Mouse (Mus musculus) gastrocnemius, adult 18-20 months (tissue): Measurements from ENCODE around the gene Ugt1a9. TPM values are rescaled to one million over a fixed set of nuclear protein-coding genes. Genes with fewer than 3 reads are reported as not detected.
"Not testable (repeated sequence)": the region's sequence is repeated elsewhere in the genome, so short reads cannot be mapped to it uniquely, and the experiment has no call there.

Source experiments
- DNase-seq: peaks from one replicate; pipeline ENCODE4 v3.0.0; 2021; ENCODE audit warnings: low spot score
- total RNA-seq, 2 experiments: library from RNA; stranded (reverse); gene quantifications; 2 replicates each; pipeline ENCODE4 v1.2.3; 2021

Ugt1a9 gene
- total RNA-seq, 2 experiments from 2014 or later: 0.14 TPM; not detected in 1

GRCm38 (mm10) chr1:88105656-88106055, 35.1 kb downstream of the Ugt1a9 start:
- no peak for DNase-seq

DNA sequence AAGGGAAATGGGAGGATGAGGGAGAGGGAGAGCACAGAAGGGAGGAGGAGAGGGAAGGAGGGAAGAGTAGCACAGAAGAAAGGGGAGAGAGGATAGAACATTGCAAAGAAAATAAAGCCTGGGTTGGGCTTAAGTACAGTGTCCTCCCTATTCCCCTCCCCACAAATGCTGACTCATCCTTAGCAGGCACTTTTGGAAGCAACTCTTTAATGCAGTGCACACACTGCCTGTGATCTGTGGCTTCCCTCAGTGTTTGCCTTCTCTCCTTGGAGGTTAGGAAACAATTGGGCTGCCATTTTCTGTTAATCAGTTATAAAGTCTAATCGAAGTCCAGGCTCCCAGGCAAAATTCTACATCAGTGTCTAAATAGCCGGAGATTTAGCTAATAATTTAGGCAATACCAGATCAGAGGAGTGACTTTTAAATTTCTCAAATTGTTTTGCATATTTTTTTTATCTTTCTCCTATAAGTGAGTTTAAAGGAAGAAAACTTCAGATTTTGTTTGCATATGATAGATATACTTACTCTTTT, 38.5 kb downstream of the Ugt1a9 start:
- not testable (repeated sequence) for DNase-seq

DNA sequence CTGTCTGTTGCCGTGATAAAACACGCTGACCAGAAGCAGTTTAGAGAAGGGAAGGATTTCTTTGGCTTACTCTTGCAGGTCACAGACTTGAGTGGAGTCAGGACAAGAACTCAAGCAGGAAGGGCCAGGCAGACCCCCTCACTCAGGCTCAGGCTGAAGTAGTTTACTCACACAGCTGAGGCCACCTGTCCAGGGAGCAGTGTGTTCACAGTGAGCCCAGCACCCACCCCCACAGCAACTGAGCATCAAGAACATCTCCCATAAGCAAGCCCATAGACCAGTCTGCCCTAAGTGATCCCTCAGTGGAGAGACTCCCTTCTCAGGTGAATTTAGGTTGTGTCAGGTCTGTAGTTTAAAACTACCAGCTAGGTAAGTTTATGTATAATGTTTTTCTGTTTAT, 39.0 kb downstream of the Ugt1a9 start:
- DNase-seq: not testable (repeated sequence)

GRCm38 (mm10) chr1:88112769-88113168, 42.2 kb downstream of the Ugt1a9 start:
- DNase-seq: not testable (repeated sequence)

DNA sequence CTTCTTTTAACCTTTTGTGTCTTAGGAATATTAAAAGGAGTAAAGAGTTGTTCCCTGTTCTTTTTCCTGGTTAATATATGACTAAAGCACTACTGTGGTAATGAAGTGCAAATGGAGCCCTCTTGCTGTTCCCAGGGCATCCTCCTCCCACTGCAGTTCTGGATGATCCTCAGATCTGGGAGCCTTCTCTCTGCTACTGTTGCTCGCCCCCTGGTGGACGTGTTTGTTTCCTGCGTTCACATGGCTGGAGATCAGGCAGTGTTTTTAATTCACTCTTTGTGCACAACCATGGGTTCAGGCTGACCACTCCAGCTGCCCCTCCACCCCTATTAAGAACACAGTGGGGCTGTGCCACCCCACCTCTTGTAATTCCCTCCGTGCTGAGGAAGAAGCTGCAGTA, 50.0 kb downstream of the Ugt1a9 start:
- DNase-seq: not testable (repeated sequence)

GRCm38 (mm10) chr1:88121521-88121920, 50.9 kb downstream of the Ugt1a9 start:
- not testable (repeated sequence) for DNase-seq

DNA sequence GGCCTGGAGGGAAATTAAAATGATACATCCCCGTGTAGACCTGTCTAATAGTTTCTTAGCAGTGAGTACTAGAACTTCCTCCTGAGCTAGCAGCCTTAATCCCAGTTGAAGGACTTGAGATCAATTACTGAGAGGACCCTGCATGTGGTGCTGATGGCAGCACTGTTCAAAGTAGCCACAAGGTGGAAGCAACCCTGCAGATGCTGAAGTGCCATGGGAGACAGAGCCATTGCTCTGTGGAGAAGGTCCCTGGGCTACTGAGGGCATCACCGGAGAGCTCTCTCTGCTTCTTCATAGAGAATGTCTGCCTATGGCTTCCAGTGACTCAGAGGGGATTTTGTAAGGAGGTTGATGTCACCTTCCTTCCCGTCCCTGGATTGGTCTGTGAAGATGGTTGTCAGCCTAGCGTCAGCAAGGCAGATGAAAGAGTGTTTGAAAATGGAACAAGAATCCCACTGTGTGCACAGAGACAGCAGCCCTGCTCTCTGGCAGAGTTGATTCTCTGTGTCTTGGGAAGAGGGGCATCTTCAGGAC, 55.3 kb downstream of the Ugt1a9 start:
- not testable (repeated sequence) for DNase-seq

GRCm38 (mm10) chr1:88129091-88129490, 58.5 kb downstream of the Ugt1a9 start:
- DNase-seq: not testable (repeated sequence)

DNA sequence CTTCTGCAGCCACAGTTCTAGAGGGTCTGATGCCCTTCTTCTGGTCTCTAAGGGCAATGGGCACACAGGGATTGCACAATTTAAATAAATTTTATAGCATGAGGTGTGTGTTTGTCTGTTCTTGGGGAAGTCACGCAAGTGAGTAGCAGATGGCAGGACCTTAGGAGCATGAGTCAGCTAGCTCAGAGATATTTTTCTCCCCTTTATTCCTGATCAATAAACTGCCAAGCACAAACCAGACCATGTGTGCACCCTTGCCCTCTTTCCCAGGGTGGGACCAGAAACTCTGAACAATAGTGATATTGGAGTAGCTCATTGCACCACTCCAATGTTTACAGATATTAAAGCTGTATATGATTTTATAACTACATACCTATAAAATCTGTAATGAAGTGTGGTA, 59.6 kb downstream of the Ugt1a9 start:
- not testable (repeated sequence) for DNase-seq

DNA sequence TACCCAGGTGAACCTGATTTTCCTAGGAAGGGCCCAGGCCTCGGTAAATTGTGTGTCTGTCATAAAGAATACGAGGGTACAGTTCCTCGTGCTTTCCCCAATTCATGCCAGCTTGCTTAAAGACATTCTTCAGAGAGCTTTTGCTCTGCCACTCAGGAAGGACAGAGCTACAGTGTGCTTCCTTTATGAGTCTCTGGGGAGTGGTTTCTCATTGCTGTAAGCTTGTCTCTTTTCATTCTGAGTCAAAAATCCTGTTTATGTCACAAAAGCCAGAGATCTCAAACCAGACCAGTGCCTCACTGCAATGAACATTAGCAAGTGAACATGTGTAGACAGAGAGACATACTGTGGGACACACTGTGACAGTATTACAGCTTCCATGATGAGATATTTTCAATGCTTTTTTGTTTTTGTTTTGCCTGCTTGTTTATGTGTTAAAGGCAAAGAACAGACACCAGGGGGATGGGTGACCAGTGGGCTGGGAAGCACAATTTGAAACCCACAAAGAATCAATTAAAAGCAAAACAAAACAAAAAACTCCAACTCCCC, 63.4 kb downstream of the Ugt1a9 start:
- no peak for DNase-seq

GRCm38 (mm10) chr1:88134457-88135011, 63.9 kb downstream of the Ugt1a9 start, which contains the start of gene Ugt1a6a:
Gene Ugt1a6a, plus strand, starts transcription at chr1:88134809.
- peak; percentile 39 for DNase-seq

DNA sequence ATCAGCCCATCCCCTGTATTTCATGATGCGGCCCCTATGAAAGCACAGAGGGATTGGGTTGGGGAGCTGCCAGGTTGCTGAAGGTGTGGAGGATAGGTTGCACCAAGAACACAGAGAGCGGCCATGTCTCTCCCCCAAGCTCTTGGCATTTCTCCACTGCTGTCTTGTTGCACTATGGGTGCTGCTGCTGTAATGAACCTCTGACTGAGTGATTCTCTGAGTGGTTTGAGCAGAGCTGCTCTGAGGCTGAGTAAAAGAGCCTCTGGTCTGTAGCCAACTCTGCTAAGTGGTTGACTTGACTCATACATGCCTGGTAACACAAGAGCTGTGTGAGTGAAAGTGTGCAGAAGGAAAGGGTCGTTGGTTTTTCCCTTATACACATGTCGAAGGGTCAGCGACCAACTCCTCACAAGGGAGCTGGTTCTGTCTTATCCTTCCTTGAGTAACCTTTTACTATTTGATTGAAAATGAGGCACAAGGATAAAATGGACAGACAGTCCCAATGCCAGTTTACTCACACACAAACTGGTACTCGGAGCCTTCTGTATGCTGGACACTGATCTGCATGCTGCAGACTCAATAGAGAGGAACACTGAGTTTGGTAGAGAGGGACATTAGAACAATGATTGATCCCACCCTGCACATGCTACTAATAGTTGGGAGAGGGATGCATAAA, 64.8 kb downstream of the Ugt1a9 start:
- DNase-seq: not testable (repeated sequence)

DNA sequence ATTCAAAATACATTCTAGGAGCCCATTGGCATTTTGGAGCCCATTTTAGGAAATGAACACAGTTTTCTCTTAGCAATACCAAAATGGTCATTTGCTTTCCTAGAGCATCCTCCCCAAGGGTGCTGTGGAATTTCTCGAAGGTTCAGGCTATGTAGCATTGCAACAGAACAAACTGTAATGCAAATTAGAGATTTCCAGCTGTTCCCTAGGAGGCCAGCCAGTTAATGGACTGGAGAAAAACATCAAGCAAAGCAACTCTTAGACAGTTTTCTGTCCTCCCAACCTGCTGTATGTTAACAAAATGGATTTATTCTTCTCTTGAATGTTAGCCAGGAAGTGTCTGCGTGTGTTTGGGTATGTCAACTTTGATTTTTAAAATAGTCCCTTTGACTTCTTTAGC, 66.0 kb downstream of the Ugt1a9 start:
- no peak for DNase-seq

DNA sequence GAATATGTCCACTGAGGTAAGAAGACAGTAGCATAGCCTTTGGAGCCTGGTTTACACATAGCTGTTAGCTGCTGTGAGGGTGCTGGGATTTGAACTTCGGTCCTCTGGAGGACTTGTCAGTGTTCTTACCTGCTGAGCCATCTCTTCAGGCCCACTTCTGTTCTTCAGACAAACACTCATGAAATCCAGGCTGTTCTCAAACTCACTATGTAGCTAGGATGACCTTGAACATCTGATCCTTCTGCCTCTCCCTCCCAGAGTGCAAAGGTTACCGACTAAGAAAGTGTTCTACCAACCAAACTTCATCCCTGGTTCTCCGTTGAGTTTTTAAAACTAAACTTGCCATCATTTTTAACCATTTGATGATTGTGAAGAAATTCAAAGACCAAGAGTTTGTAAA, 66.7 kb downstream of the Ugt1a9 start:
- no peak for DNase-seq

DNA sequence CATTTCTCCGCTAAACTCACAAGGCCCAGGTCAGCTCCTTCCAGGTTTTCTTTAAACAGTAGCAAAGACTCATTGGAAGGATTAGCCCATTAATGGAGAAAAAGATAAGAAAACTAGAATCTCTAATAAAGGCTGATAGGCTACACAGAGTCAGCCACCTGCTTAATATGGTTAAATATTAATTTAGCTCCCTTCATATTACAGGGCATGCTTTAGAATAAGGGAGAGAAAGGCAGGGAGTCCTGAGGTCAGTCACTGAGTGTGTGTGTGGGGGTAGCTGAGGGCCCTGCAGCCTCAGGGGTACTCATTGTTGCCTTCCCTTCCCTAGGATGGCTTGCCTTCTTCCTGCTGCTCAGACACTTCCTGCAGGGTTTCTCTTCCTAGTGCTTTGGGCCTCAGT, 67.5 kb downstream of the Ugt1a9 start:
- DNase-seq: no peak

GRCm38 (mm10) chr1:88140492-88140891, 69.9 kb downstream of the Ugt1a9 start:
- DNase-seq: not testable (repeated sequence)

GRCm38 (mm10) chr1:88143966-88144675, 73.5 kb downstream of the Ugt1a9 start:
- peak; percentile 14 for DNase-seq

DNA sequence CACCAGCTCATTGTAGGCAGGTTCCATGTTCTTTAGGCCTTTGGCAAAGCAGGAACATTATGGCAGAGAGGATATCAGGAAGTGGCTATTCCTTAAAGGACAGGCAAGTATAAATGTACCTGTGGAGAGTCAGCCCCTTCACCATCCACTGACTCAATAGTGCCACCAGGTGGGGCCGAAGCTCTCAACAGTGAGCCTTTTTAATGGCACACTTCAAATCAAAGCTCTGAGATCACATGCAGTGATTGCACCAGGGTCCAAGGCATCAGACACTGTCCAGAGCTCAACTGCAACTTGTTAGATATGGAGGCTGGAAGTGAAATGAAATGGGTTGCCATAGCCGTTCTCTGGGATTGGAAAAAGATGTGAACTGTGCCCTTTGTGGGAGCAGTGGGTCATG, 74.7 kb downstream of the Ugt1a9 start:
- DNase-seq: not testable (repeated sequence)

GRCm38 (mm10) chr1:88150133-88150532, 79.5 kb downstream of the Ugt1a9 start:
- DNase-seq: not testable (repeated sequence)

DNA sequence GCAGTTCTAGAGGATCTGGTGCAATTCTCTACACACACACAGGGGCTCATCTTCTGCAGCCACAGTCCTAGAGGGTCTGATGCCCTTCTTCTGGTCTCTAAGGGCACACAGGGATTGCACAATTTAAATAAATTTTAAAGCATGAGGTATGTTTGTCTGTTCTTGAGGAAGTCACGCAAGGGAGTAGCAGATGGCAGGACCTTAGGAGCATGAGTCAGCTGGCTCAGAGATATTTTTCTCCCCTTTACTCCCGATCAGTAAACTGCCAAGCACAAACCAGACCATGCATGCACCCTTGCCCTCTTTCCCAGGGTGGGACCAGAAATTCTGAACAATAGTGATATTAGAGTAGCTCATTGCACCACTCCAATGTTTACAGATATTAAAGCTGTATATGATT, 87.8 kb downstream of the Ugt1a9 start:
- no peak for DNase-seq

GRCm38 (mm10) chr1:88165711-88166110, 95.1 kb downstream of the Ugt1a9 start, which contains the start of gene Ugt1a5:
Gene Ugt1a5, plus strand, starts transcription at chr1:88166012.
- no peak for DNase-seq

- DNase-seq: not testable (repeated sequence)
Observed at GRCm38 (mm10) chr1:88172190-88172589, 101.6 kb downstream of the Ugt1a9 start.
